Mouse (Mus musculus) heart, postnatal 0 days (tissue): ENCODE data around the gene Prep.

ENCODE experiments used
- CTCF ChIP-seq: IDR thresholded peaks from 2 replicates; pipeline ENCODE4 v1.5.1; 2016; ENCODE audit warnings: antibody characterized with exemption, control low read depth, low read depth
- EP300 ChIP-seq: IDR thresholded peaks from 2 replicates; pipeline ENCODE4 v1.6.1; 2016; ENCODE audit warnings: antibody characterized with exemption, low read depth

GRCm38 (mm10) chr10:45123011-45123410 is 56.0 kb downstream of the Prep start:
- TF ChIP-seq CTCF (no peak), EP300 (0 out of 2 replicates have a peak, but pooled peaks have one; percentile 10)
